Mouse (Mus musculus): ENCODE results near the gene Ubl7. TPM values are rescaled to one million over a fixed set of nuclear protein-coding genes. Genes with fewer than 3 reads are reported as not detected.

Gene Ubl7
- polyA plus RNA-seq, 1 experiment from 2014 or later: 107 TPM

DNA sequence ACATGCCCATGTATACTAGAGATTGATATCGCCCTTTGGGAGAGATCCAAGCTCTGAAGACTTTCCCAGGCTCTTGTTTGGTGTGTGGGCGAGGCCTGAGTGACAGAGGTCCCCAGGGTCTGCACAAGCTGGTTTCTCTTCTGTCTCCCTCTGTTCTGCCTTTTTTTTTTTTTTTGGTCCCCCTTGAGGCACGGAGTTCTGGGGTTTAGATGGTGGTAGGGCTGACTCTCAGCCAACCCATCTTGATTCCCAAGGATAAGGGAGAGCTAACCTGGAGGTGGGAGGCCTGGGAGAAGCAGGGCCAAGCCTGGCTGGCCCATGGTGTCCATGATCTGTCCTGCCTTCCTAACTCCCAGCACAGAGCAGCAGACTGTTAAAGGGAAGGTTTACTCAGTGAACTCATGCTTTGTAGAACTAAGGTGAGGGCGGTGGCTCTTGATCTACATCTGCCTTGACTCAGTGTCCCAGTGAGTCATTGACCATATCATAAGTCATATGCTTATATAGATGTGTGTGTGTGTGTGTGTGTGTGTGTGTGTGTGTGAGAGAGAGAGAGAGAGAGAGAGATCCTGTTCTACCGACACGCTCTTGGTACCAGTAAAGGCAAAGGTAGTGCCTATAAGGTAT lies 62.8 kb downstream of the Ubl7 start:
- Histone ChIP-seq H3K9ac (no peak overlapping the region), H3K4me3 (ENCODE audit: low read depth, low read length) (no peak overlapping the region), H3K27ac (ENCODE audit: low read depth) (no peak overlapping the region), H3K27me3 (ENCODE audit: insufficient read depth, low read length) (no peaks in the 10 kb centered on the region), H3K36me3 (ENCODE audit: insufficient read depth) (no peaks in the 10 kb centered on the region), H3K4me1 (ENCODE audit: insufficient read depth) (no peaks in the 10 kb centered on the region), H3K4me2 (no peak overlapping the region), H3K9me3 (ENCODE audit: low read depth, low read length) (no peaks in the 10 kb centered on the region)
- TF ChIP-seq CTCF (IDR thresholded peaks at IDR 0.05; ENCODE audit: low read depth): no peak
- DNase-seq (no peak), ATAC-seq (ENCODE audit: insufficient read depth) (no peak)
- 72% methylated on average over 6 of the region's 6 CpGs for WGBS

DNA sequence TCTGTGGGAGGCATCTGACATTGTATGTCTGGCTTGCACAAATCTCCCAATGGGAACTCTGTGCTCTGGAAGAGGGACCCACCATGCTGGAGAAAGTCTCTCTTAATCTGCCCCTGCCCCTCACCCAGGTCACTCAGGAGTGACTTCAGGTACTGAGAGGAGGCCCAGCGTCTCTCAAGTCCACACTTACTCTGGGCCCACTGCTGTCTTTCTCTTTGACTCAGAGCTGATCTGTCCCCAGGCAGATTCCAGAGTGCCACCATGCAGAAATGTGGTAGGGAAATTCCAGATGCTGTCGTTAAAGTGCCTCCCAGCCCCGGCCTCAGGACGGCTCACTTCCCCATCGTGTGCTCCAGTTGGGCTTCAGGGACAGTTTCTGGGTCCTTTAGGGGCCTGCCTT lies 63.4 kb downstream of the Ubl7 start:
- WGBS: 66% methylated on average over 5 of the region's 5 CpGs
- no peak for ATAC-seq (ENCODE audit: insufficient read depth)
- no peak overlapping the region for H3K27ac ChIP-seq (ENCODE audit: low read depth)
- H3K4me3 ChIP-seq (ENCODE audit: low read depth, low read length): no peak overlapping the region
- H3K9me3 ChIP-seq (ENCODE audit: low read depth, low read length): no peaks in the 10 kb centered on the region
- no peak overlapping the region for H3K9ac ChIP-seq
- H3K36me3 ChIP-seq (ENCODE audit: insufficient read depth): no peaks in the 10 kb centered on the region
- H3K4me2 ChIP-seq: no peak overlapping the region
- no peak for DNase-seq
- no peak for TF ChIP-seq CTCF (IDR thresholded peaks at IDR 0.05; ENCODE audit: low read depth)
- H3K27me3 ChIP-seq (ENCODE audit: insufficient read depth, low read length): no peaks in the 10 kb centered on the region
- no peaks in the 10 kb centered on the region for H3K4me1 ChIP-seq (ENCODE audit: insufficient read depth)

DNA sequence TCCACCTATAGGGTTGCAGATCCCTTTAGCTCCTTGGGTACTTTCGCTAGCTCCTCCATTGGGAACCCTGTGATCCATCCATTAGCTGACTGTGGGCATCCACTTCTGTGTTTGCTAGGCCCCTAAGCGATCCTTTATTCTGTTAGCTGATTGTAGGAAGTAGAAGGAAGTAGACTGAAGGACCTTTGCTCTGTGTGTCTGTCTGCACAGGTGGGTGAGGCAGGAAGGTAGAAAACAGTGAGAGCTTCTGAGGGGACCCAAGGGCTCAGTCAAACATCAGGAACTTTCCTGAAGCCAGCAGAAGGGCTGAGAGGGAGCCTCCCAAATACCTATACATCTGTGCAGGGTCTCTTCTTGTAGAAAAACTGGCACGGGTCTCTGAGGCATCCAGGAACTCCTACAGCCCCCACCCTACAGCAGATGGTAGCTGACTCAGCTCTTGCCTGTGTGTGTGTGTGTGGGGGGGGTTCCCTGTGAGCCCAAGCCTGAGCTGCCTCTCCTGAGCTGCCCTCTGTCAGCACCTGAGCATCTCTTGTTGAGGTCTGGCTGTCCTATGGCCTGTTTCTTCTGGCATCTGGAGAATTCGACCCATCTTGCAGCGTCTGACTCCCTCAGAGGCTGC lies 64.5 kb downstream of the Ubl7 start:
- H3K27me3 ChIP-seq (ENCODE audit: insufficient read depth, low read length): no peaks in the 10 kb centered on the region
- DNase-seq: no peak
- no peak for TF ChIP-seq CTCF (IDR thresholded peaks at IDR 0.05; ENCODE audit: low read depth)
- H3K4me2 ChIP-seq: no peak overlapping the region
- no peak overlapping the region for H3K4me3 ChIP-seq (ENCODE audit: low read depth, low read length)
- H3K9me3 ChIP-seq (ENCODE audit: low read depth, low read length): no peaks in the 10 kb centered on the region
- H3K36me3 ChIP-seq (ENCODE audit: insufficient read depth): no peaks in the 10 kb centered on the region
- ATAC-seq (ENCODE audit: insufficient read depth): no peak
- 70% methylated on average over 5 of the region's 5 CpGs for WGBS
- H3K4me1 ChIP-seq (ENCODE audit: insufficient read depth): no peaks in the 10 kb centered on the region
- H3K9ac ChIP-seq: no peak overlapping the region
- no peak overlapping the region for H3K27ac ChIP-seq (ENCODE audit: low read depth)

DNA sequence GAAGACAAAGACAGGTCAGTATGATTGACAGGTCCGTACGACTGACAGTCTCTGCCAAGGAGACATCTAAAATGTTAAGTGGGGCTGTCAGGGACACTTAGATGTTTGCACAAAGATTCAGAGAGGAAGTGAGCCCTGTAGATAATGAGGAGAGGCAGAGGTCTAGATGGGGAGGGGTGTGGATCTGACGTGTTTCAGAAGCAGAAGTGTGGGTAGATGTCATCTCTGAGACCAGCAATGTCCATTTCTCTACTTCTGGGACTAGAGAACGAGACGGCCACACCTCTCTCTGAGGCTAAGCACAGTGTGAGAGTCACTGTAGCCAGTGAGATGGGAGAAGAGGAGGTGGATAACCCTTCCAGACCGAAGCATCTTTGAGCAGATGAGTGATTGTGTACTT lies 67.2 kb downstream of the Ubl7 start:
- no peak overlapping the region for H3K9ac ChIP-seq
- DNase-seq (no peak), ATAC-seq (ENCODE audit: insufficient read depth) (no peak)
- H3K27ac ChIP-seq (ENCODE audit: low read depth): no peak overlapping the region
- no peaks in the 10 kb centered on the region for H3K9me3 ChIP-seq (ENCODE audit: low read depth, low read length)
- no peaks in the 10 kb centered on the region for H3K36me3 ChIP-seq (ENCODE audit: insufficient read depth)
- H3K27me3 ChIP-seq (ENCODE audit: insufficient read depth, low read length): no peaks in the 10 kb centered on the region
- no peaks in the 10 kb centered on the region for H3K4me1 ChIP-seq (ENCODE audit: insufficient read depth)
- H3K4me2 ChIP-seq: no peak overlapping the region
- whole genome bisulfite sequencing: 57% methylated on average over 6 of the region's 6 CpGs
- H3K4me3 ChIP-seq (ENCODE audit: low read depth, low read length): no peak overlapping the region
- TF ChIP-seq CTCF (IDR thresholded peaks at IDR 0.05; ENCODE audit: low read depth): no peak

DNA sequence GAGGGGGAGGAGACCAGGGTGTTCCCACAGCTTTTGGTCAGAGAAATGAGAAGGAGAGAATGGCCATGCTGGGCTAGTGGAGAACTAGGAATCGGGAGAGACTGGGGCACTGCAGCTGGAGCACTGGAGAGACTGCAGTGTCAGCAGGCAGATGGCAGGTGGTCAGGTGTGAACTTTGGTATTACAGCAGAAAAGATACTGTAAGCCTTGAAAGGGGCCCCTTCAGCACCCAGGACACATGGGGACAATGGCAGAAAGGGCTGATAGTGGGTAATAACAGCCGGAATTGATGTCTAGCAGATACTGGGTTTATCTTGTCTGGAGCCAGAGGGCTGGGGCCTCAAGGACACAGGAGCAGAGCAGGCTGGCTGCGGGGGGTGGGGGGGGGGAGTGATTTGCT lies 68.1 kb downstream of the Ubl7 start:
- no peak overlapping the region for H3K4me3 ChIP-seq (ENCODE audit: low read depth, low read length)
- no peak overlapping the region for H3K27ac ChIP-seq (ENCODE audit: low read depth)
- WGBS: 44% methylated on average over 3 of the region's 3 CpGs
- no peak for TF ChIP-seq CTCF (IDR thresholded peaks at IDR 0.05; ENCODE audit: low read depth)
- H3K9me3 ChIP-seq (ENCODE audit: low read depth, low read length): no peaks in the 10 kb centered on the region
- no peak overlapping the region for H3K4me2 ChIP-seq
- no peaks in the 10 kb centered on the region for H3K36me3 ChIP-seq (ENCODE audit: insufficient read depth)
- no peaks in the 10 kb centered on the region for H3K4me1 ChIP-seq (ENCODE audit: insufficient read depth)
- no peak for DNase-seq
- H3K9ac ChIP-seq: no peak overlapping the region
- ATAC-seq (ENCODE audit: insufficient read depth): no peak
- no peaks in the 10 kb centered on the region for H3K27me3 ChIP-seq (ENCODE audit: insufficient read depth, low read length)

Other genes with a start within 250 kb of the Ubl7 start
- gene Cyp1a2, start 227.3 kb upstream of the Ubl7 start, polyA plus RNA-seq (2014; fragmentation: Nextera tagmentation; extraction: Ambion mirVana): not detected in 2 replicates
- not detected in 2 replicates for gene Cyp1a1, start 223.1 kb upstream of the Ubl7 start, polyA plus RNA-seq (2014; fragmentation: Nextera tagmentation; extraction: Ambion mirVana)
- 24.0 and 24.9 TPM in 2 replicates for gene Edc3, start 202.4 kb upstream of the Ubl7 start, polyA plus RNA-seq (2014; fragmentation: Nextera tagmentation; extraction: Ambion mirVana)
- gene Clk3, start 145.1 kb upstream of the Ubl7 start, polyA plus RNA-seq (2014; fragmentation: Nextera tagmentation; extraction: Ambion mirVana): 58.1 and 72.7 TPM in 2 replicates
- 4.7 and 4.9 TPM in 2 replicates for gene Arid3b, start 74.2 kb upstream of the Ubl7 start, polyA plus RNA-seq (2014; fragmentation: Nextera tagmentation; extraction: Ambion mirVana)
- gene Sema7a, start 29.1 kb downstream of the Ubl7 start, polyA plus RNA-seq (2014; fragmentation: Nextera tagmentation; extraction: Ambion mirVana): 1.0 TPM in 2 replicates
- gene Cyp11a1, start 95.4 kb downstream of the Ubl7 start, polyA plus RNA-seq (2014; fragmentation: Nextera tagmentation; extraction: Ambion mirVana): 0.13 and 0.69 TPM in 2 replicates
- gene Stra6, start 152.8 kb downstream of the Ubl7 start, polyA plus RNA-seq (2014; fragmentation: Nextera tagmentation; extraction: Ambion mirVana): 3.4 and 4.0 TPM in 2 replicates
- not detected in 2 replicates for gene Ccdc33, start 207.8 kb downstream of the Ubl7 start, polyA plus RNA-seq (2014; fragmentation: Nextera tagmentation; extraction: Ambion mirVana)

Data from lung, embryonic 14.5 days (tissue).